Mouse (Mus musculus): ENCODE data around the gene Syce3.

Syce3 gene

DNA sequence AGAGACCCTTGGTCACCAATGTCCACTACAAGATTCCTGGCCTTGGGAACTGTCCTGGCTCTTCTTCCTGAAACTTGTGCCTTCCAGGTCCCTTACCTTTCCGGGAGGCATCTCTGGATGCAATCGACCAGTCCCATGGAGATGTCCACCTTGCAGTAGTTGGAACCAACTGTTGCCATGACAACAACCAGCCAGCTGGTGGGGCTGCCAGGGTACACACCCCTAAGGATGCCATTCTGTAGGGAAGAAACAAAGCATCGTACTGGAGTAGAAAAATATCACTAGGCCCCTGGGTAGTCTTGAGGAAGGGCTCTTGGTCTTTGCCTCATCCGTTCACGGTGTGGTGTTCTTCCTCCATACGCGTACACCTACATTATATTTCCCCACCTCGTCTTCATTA is 14.3 kb upstream of the Syce3 start:
- no peak for DNase-seq (ENCODE audit: extremely low read depth, low read depth, low spot score)

DNA sequence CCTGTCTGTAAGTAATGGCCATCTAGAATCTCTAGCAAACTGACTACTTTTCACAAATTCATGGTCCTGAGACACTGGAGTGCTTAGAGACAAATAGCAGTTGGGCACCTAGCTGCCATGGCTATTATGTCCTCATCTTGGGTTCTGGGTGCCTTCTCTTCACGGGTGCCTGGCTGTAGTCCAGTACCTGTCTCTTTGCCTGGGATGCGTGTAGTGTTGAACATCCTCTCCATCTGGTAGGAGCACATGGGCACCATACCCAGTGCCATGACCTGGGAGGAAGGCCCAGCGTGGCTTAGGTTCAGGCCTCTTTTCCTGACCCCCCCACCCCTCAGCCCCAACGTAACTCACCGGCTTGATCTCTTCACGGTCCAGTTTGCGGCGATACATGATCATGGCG is 11.6 kb upstream of the Syce3 start:
- no peak for DNase-seq (ENCODE audit: extremely low read depth, low read depth, low spot score)

DNA sequence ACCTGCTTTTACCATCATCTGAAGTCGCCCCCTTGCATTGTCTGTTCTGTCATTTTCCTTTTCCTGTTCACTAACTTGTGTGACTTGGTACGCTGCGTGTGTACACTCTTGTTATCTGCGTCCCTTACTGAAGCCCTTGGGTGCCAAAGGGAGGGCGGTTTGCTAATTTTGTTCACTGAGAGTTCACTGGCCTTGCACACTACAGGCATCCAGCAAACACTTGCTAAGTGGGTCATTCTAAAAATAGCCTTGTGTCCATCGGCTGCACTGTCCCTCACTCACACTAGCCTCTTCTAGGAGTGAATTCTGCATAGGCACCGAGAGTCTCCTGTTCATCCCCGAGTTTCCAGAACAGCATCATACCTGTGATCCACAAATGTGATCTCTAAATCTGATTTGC is 5.0 kb upstream of the Syce3 start:
- no peak for DNase-seq (ENCODE audit: extremely low read depth, low read depth, low spot score)

DNA sequence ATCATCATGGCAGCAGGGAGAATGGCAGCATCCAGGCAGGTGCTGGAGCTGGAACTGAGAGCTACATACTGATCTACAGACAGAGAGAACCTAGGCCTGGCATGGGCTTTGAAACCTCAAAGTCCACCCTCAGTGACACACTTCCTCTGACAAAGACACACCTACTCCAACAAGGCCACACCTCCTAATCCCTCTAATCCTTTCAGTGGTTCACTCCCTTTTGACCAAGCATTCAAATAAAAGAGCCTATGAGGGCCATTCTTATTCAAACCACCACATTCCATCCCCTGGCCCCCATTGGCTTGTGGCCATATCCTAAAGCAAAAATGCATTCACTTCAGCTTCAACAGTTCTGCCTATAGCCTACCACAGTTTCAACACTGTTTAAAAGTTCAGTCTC is 3.6 kb downstream of the Syce3 start:
- DNase-seq (ENCODE audit: extremely low read depth, low read depth, low spot score) = no peak

DNA sequence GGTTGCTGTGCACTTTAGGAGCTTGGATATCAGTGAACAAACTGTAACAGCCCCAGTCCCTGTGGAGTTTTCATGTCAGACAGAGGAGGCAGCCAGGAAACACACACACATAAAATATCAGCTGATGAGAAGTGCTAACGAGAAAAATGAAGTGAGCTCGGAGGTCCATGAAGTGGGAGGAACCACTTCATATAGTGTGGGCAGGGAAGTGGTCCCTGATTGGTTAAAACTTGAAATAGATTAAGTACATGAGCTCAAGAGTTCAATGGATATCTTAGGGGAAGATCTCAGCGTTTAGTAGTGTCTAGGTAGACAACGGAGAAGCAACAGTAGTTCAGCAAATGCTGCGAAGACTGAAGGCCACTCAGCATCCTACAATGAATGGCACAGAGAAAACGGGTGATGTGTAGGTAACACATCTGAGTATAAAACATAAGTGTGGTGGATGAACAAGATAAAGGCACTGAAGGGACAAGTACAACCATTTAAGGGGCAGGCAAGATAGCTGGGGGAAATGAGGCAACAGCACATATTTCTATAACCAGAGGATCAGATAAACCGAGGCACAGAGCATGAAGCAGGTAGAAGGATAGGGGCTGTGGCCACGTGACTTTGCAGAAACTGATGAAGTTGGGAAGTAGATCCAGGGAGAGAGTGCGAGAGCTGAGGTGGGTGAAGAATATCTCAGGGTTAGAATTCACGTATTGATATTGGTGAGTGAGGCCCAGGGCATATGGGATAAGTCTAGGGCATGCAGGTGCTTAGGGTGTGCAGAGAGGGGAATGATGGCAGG is 5.3 kb downstream of the Syce3 start:
- DNase-seq (ENCODE audit: extremely low read depth, low read depth, low spot score) = no peak

DNA sequence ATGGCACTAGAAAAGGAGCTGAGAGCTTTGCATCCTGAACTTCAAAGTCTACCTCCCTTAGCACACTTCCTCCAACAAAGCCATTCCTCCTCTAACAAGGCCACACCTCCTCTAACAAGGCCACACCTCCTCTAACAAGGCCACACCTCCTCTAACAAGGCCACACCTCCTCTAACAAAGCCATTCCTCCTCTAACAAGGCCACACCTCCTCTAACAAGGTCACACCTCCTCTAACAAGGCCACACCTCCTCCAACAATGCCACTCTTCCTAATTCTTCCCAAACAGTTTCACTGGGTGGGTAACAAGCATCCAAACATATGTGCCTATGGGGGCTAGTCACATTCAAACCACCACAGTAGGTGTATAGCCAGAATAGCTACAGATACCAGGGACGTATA is 7.8 kb downstream of the Syce3 start:
- DNase-seq (ENCODE audit: extremely low read depth, low read depth, low spot score) = no peak

DNA sequence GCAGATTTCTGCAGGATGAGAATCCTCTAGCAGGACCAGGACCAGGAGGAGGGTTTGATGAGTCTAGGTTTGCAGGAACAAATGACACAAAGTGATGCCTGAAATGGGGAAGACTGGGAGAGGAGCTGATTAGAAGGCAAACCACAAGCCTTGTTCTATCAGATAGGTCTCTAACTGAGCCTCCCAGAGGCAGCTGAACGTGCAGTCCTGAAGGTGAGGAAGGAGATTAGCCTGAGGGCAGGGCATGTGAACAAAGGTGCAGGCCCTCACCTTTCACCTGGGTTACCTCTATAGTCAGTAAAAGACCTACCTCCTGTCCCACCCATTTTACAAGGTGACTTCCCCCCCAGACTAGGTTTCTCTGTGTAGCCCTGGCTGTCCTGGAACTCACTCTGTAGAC is 10.6 kb downstream of the Syce3 start:
- no peak for DNase-seq (ENCODE audit: extremely low read depth, low read depth, low spot score)

DNA sequence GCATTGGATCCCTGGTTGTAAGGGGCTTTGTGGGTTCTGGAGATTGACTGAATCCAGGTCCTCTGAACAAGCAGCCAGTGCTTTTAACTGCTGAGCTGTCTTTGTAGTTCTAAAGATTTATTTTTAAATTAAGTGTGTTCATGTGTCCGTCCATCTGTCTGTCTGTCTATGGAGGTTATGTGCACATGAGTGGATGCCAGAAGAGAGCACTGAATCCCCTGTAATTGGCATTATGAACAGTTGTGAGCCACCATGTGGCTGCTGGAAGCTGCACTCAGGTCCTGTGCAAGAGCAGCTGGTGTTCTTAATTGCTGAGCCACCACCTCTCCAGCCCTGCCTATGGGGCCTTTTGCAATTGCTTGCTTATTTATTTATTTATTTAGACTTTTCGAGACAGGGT is 12.2 kb downstream of the Syce3 start:
- no peak for DNase-seq (ENCODE audit: extremely low read depth, low read depth, low spot score)

DNA sequence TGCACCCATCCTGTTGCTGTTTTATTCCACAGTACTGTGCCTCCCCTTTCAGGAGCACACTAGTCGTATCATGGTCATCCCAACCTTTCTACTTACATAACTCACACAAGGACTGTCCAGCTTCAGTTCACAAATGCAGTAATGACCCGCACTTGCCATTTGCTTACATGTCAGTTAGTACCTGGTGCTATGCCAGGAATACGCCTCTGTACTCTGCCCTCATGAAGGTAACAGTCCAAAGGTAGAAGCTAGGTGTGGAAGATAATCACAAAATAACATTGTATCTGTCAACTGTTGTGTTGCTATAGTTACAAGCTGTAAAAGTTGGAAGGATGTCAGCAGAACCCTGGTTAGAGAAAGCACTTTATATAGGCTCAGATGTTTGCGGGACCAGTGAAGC is 13.4 kb downstream of the Syce3 start:
- DNase-seq (ENCODE audit: extremely low read depth, low read depth, low spot score) = no peak

DNA sequence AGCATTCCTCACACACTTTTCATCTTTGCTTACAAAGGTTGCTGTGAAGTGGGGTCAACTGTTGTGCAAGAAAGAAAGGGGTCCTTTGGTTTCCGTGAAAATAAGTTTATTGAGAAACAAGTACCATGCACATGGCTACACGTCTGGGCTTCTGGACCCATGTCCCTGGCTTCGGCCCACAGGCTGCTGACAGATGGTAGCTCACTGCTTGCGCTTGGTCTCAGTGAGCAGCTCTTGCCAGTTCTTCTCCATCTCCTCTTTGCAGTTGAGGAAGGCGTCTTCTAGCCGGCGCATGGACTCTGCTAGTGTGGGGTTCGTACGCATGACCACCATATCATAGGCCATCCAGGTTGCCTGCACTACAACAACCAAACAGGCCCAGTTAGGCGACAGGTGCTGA is 20.2 kb downstream of the Syce3 start:
- no peak for DNase-seq (ENCODE audit: extremely low read depth, low read depth, low spot score)

DNA sequence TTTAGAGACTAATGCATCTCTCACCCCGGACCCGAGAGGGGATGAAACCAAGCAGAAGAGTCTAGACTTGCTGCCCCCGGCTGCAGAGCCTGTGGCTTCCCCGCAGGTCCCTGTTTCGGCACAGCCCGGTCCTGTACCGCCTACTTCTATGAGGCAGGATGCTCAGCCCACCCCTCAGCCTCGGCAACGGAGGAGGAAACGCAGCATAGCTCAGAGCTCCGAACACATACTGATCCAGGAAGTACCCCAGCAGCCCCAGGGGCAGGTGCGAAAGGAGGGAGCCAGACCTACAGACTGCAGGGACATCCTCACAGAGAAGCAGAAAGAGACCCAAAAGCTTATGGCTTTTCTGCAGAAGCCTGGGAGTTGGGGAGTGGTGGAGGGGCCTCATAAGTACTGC is 23.2 kb downstream of the Syce3 start:
- DNase-seq (ENCODE audit: extremely low read depth, low read depth, low spot score) = no peak

DNA sequence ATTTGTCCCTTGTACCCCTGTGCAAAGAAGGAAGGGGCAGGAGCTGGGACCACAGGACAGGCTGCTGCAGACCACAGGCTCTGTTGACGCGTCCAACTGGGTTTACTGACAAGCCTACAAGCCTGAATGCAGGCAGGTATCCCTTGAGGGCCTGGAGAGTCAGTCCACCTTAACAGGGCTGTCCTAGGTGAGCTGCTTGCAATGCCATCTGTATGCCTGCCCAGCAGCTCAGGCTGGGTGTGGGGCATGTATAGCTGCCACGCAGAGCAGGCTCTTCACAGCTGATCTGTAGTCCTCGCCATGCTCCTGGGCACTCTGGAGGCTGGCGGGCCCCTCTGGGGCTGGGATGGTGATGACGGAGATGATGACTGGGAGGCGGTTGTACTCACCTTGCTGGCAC is 25.7 kb downstream of the Syce3 start, which contains the start of gene Klhdc7b:
Klhdc7b (plus strand) TSS at position 301 of the 400 bp plus-strand sequence.
- no peak for DNase-seq (ENCODE audit: extremely low read depth, low read depth, low spot score)

DNA sequence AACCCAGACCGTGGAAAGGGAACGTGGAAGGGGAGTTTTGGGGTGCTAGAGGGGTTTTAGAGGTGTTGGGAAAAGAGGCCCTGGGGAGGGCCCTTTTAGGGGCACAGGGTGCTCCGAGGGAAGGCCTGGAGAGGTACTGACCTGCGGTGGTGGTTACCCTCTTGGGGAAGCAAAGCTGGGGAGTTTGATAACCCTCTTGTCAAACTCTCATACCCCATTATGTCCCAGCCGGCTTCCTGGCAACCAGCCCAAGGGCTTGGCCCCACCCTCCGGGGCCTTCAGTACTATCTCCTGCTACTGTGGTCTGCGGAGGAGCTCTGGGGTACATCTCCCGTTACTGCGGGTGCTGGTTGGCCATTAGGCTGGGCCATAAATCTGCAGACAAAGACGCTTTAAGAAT is 30.9 kb downstream of the Syce3 start:
- no peak for DNase-seq (ENCODE audit: extremely low read depth, low read depth, low spot score)

DNA sequence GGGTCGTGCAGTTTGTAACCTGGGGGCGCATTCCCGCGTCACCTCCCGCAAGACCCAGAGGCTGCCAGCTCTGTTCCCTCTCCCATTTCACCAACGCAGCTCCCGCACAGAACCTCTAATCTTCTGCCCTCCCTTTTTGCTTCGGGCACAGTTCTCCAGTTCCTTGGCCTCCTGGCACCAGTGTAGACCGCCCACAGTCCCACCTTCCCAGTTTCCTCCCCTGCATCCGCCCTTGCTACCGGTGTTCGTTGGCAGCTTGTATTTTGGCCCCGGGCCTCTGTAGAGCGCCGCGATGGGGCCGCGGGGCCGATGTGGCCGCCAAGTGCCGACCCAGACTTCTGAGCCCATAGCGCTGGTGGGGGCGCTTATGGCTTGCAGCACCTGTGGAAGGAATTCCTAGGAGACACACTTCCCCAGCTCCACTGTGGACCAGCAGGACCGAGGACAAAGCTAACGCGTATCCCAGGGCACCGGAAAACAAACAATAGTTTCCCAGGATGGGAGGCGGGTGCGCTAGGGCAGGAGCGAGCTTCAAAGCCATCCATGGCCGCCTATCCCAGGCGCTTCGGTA is 31.4 kb downstream of the Syce3 start, which contains the start of gene Odf3b:
Odf3b (minus strand) TSS at position 452 of the 571 bp plus-strand sequence.
- DNase-seq (ENCODE audit: extremely low read depth, low read depth, low spot score) = no peak

DNA sequence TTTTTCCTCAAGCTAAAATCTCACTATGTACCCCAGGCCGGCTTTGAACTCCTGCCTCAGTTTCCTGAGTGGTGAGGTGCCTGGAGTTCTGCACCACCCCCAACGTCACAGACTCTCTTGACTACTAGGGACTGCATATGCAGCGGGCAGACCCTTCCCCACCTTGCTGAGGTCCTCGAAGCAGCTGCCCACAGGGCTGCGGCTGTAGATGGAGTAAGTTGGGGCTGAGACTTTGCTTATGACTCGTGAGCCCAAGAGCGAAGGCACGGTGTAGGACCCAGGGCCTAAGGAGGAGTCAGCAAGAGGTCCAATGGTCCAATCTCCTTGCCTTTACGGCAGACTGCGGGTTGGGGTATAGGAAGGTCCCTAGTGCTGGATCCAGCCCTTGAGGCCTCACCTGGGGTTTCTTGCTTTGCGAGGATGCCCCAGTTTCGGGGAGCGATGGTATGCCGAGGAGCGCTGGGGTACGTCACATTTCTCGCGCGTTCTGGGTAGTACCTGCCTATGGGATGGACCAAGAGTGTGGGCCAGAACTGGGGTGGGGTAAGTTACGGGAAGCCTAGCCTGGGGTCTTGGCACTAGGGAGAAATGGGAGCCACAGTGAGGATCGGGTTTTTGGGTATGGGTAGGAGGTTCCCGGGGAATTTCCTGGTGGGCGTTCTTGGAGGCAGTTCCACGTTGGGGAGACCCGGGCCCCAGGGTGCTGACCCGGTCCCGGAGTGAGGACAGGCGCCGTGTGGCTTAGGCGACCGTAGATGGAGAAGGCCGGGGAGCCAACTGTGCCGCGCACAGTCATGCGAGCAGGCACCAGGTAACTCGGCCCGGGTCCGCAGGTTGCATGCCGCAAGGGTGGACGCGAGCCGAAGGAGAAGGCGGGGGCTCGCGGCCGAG is 32.1 kb downstream of the Syce3 start:
- DNase-seq (ENCODE audit: extremely low read depth, low read depth, low spot score) = no peak

DNA sequence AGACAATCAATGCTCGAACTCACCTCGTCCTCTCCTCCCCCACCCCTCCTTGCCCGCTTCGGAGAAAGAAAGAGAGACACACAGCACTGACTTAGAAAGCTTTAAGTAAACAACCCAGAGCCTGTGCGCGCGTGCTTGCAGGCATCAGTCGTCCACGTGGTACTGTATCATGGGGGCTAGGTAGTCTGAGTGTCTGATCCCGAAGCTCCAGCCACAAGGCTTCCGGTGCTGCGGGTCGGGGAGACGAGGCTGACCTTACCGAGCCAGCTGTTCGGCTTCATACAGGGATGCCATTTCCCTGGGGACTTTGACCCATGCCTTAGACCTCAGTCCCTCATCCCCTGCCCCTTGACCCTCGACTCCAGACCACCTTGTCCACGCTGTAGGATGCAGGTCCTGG is 32.9 kb downstream of the Syce3 start:
- no peak for DNase-seq (ENCODE audit: extremely low read depth, low read depth, low spot score)

DNA sequence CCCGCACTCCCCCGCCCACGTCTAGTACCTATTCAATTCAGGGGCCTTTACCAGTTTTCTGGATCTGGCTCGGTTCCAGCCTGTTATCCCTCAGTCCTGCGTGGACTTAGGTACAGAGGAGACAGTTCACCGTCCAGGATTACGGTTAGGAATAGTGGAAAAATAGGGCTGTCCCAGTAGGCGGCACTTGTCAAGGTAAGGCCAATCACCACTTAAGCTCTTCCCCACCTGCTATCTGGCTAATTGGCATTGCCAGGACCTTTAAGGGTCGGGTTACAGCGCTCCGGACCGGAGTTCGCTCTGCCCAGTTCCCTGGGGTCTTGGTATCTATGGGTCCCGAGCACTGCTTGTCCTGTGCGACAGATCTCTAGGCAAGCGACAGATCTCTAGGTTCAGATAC is 33.3 kb downstream of the Syce3 start, which contains the start of gene Tymp:
Tymp (minus strand) TSS at position 83 of the 400 bp plus-strand sequence.
- DNase-seq (ENCODE audit: extremely low read depth, low read depth, low spot score) = no peak

DNA sequence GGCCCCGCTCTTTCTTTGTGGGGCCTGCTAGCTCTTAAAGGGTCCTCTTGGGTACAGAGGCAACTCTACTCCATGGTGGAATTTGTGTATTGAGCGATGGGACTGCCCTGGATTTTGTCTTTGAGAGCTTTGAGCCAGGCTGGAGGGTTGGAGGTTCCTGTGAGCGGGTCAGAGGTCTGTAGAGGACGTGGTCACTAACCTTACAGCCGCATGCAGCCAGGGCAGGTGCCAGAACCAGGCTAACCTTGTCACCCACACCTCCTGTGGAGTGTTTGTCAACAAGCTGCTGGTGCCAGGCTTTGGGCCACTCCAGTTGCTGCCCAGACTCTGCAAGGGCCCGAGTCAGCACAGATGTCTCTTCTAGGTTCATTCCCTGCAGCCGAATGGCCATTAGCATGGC is 34.3 kb downstream of the Syce3 start:
- DNase-seq (ENCODE audit: extremely low read depth, low read depth, low spot score) = no peak

DNA sequence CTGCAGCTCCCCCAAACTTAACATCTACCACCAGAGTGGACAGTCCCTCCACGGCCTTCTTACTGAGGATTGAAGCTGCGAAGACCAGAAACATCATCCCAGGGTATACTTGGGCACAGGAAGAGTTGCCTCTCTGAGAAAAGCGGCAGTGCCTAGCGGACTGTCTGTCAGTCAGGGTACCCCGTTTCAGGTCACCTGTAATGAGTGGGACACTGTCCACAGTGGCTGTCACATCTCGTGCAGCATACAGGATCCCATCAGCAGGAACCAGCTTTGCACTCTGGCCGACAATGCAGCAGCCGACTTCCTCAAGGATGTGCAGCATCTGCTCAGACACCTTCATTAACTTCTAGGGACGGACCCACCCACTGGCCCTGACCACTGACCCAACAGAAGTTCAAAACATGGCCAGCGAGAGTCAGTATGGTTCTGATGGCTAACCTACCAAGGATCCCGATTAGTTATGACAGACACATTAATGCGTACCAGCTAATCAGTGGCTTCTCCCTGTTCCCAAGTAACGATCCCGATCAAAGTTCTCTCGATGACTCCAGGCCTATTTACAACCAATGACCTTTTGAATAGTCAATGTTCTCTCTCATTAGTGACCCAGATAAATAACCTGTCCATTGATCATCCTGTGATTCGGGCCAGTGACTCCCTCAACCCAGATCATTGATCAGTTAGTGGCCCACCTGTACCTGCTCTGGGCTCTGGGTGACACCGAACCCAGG is 35.3 kb downstream of the Syce3 start:
- DNase-seq (ENCODE audit: extremely low read depth, low read depth, low spot score) = no peak

DNA sequence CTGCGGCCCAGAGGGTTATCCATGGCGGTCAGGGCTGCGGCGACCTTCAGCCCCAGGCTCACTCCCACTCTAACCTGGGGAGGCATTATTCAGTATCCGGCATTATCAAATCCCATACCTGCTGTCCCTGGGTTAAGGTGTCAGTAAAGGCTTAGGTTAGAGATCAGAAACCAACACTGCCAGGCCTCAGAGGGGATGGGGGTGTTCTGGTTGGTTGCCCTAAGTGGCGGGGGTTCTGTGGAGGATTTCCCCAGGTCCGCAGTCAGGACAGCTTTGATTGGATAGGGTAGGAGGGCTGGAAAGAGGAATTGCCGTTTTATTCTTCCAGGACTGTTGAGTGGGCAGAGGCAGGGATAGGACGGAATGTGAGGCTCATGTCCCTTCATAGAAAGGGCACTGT is 36.0 kb downstream of the Syce3 start:
- DNase-seq (ENCODE audit: extremely low read depth, low read depth, low spot score) = no peak

DNA sequence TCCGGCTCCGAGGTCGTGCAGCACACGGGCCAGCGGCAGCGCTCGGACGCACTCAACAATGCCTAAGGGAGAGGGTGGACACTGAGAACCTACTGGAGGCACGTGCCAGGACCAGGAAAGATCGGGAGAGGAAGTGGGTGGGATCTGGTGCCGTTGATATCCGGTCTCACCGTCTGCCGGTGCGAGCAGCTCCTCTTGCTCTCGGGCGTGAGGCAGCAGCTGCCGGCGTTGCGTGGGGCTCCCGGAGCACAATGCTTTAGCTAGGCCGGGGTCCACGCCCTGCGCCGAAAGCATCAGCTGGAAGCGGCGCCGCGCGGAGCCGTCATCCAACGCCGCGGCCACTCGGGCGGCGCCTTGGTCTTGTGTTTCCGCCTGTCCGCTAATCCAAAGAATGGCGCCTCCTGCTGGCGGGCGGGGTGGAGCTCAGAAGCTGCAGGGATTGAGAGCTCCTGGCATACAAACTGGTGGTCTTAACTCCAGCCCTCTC is 36.5 kb downstream of the Syce3 start, which contains the start of gene Sco2:
Sco2 (minus strand) TSS at position 85 of the 487 bp plus-strand sequence.
- DNase-seq (ENCODE audit: extremely low read depth, low read depth, low spot score) = no peak
